Comparison of ENCODE assay signal across 10 mouse cellular contexts in the genomic region with DNA sequence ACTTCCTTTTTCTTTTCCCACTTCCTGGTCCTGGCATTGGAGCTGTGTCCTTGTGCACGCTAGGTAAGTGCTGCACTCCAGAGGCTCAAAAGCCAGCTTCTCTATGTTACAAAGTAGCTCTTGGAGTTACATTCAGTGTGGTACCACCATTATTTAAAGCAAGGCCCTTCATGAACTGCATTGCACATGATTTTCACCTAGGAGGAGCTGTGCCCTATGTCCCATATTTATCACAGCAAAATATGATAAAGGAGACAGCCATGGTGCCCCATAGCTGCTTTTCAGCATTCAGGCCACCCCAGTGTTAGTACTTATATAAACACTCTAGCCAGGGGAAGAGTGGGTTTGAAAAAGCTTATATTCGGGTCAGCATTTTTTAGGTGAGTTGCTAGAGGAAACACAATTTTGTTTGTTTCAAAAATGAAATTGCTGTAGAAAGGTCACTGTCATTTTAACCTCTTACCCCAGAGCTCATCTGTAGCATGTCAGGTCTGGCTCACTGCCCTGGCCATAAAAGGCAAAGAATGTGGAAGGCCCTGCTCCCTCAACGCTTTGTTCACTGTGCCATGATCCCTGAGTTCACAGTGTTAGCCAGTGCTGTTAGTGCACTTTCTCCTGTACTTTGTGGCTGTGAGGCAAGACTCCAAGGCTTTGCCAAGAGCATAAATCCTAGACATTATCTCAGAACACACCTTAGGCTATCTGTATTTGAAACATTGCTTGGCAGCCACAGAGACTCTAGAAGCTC. TPM values are rescaled to one million over a fixed set of nuclear protein-coding genes. Genes with fewer than 3 reads are reported as not detected.
DNase-seq lines count a peak whose midpoint lies in the region; ATAC-seq and TF ChIP-seq lines count a peak whose summit lies in the region.
"Had no signal": no experiment of that assay in that cellular context is flagged by ENCODE, and none has a peak within 500 bp of the region (broad histone marks: within the 10 kb centered on the region; RNA-seq: fewer than 3 reads in every experiment).

No protein-coding gene starts in this region.

- H3K9me3 ChIP-seq in heart, embryonic 10.5 days = no peaks in the 10 kb centered on the region
- H3K9me3 ChIP-seq in kidney, postnatal 0 days (replicated peaks; ENCODE audit: low read length) = no peaks in the 10 kb centered on the region
- H3K9me3 ChIP-seq: midbrain, embryonic 13.5 days had no signal

- H3K4me3 ChIP-seq in heart, embryonic 10.5 days = no peak overlapping the region
- H3K4me3 ChIP-seq in kidney, postnatal 0 days (replicated peaks; ENCODE audit: low read depth, low read length) = no peak overlapping the region
- H3K4me3 ChIP-seq: midbrain, embryonic 13.5 days had no signal

- peaks cover 71% of the 10 kb centered on the region for H3K36me3 ChIP-seq in heart, embryonic 10.5 days
- peaks cover 42% of the 10 kb centered on the region for H3K36me3 ChIP-seq in kidney, postnatal 0 days (ENCODE audit: insufficient read depth, low read length)

- no peak for DNase-seq in heart, embryonic 10.5 days (ENCODE audit: low spot score)
- DNase-seq in heart, adult 8-10 months (ENCODE audit: low spot score) = no peak
- DNase-seq in Muller cell, postnatal 12 days (ENCODE audit: inconsistent ontology term) = peak; percentile 42
- peak; percentile 90 for DNase-seq in fat pad, adult 2 months (ENCODE audit: extremely low read depth, low read depth, low spot score)
- DNase-seq in kidney, postnatal 0 days (ENCODE audit: low spot score) = no peak
- no peak for DNase-seq in thymus, postnatal 36 days
- DNase-seq in ovary, postnatal 14 days (ENCODE audit: low spot score) = no peak
- no peak for DNase-seq in cerebellum, adult 11 months

- WGBS in heart, embryonic 10.5 days = 60% methylated on average over 3 of the region's 3 CpGs
- WGBS in kidney, postnatal 0 days = 57% methylated on average over 3 of the region's 3 CpGs

- no peak for ATAC-seq in kidney, postnatal 0 days (replicated peaks; ENCODE audit: low FRiP score, low read depth)
- ATAC-seq: midbrain, embryonic 13.5 days had no signal

- no peak overlapping the region for H3K9ac ChIP-seq in kidney, postnatal 0 days (ENCODE audit: low read depth, low read length)
- H3K9ac ChIP-seq: midbrain, embryonic 13.5 days had no signal

- no peaks in the 10 kb centered on the region for H3K27me3 ChIP-seq in heart, embryonic 10.5 days (ENCODE audit: insufficient read depth, poor library complexity, severe bottlenecking)
- H3K27me3 ChIP-seq in kidney, postnatal 0 days (ENCODE audit: insufficient read depth, low read length) = no peaks in the 10 kb centered on the region
- H3K27me3 ChIP-seq: CH12.LX; midbrain, embryonic 13.5 days had no signal

- peaks cover 41% of the 10 kb centered on the region for H3K4me1 ChIP-seq in heart, embryonic 10.5 days
- peaks cover 5% of the 10 kb centered on the region; the same call in 1 of the 2 replicates for H3K4me1 ChIP-seq in kidney, postnatal 0 days (replicated peaks; ENCODE audit: insufficient read depth, low read length)
- H3K4me1 ChIP-seq: midbrain, embryonic 13.5 days had no signal

- no peak overlapping the region for H3K4me2 ChIP-seq in kidney, postnatal 0 days (ENCODE audit: low read length)
- H3K4me2 ChIP-seq: midbrain, embryonic 13.5 days had no signal

- TF ChIP-seq CTCF in kidney, postnatal 0 days (IDR thresholded peaks at IDR 0.05; ENCODE audit: low read depth) = 0 out of 2 replicates have a peak, but pooled peaks have one; percentile 5

- peak overlapping the region; percentile 88 for H3K27ac ChIP-seq in heart, embryonic 10.5 days
- 0 out of 2 replicates have a peak overlapping the region, but pooled peaks have one; percentile 4 for H3K27ac ChIP-seq in kidney, postnatal 0 days
- H3K27ac ChIP-seq: midbrain, embryonic 13.5 days had no signal

RNA-seq across cellular contexts. Expression of a gene that starts 42.8 kb away (rescaled TPM):
- polyA plus RNA-seq in heart, embryonic 10.5 days (2016; fragmentation: Nextera tagmentation; extraction: Ambion mirVana) = 36.9 and 42.1 TPM in 2 replicates
- total RNA-seq in heart, adult 8-10 months (2022) = 10 to 100 TPM; 25.3 to 30.1 (median 28.6) TPM
- polyA plus RNA-seq in kidney, postnatal 0 days (2015; fragmentation: Nextera tagmentation; extraction: Ambion mirVana) = 29.6 and 34.9 TPM in 2 replicates

RNA-seq across cellular contexts. Expression of a gene that starts 42.8 kb away (rescaled TPM):
- 30.5 and 35.1 TPM in 2 replicates for polyA plus RNA-seq in heart, embryonic 10.5 days (2016; fragmentation: Nextera tagmentation; extraction: Ambion mirVana)
- total RNA-seq in heart, adult 8-10 months (2022) = 10 to 100 TPM; 22.4 to 35.4 (median 29.9) TPM
- 13.6 and 15.2 TPM in 2 replicates for polyA plus RNA-seq in kidney, postnatal 0 days (2015; fragmentation: Nextera tagmentation; extraction: Ambion mirVana)

Comparison
In these comparisons a context has a peak if more than half of its experiments do, and no peak if none do; other contexts are left out.
1. DNase-seq: peak in Muller cell, postnatal 12 days (single experiment) and fat pad, adult 2 months (single experiment); none in heart, embryonic 10.5 days (single experiment), heart, adult 8-10 months (single experiment), kidney, postnatal 0 days (single experiment), thymus, postnatal 36 days (0 of 2), ovary, postnatal 14 days (single experiment) and cerebellum, adult 11 months (single experiment).